Mouse (Mus musculus): ENCODE measurements around the gene Washc2. TPM values are rescaled to one million over a fixed set of nuclear protein-coding genes. Genes with fewer than 3 reads are reported as not detected.
A peak's percentile ranks its signal among the peaks of the same experiment; 100 is the strongest.
"Not testable (repeated sequence)": the region's sequence is repeated elsewhere in the genome, so short reads cannot be mapped to it uniquely, and the experiment has no call there.

Washc2 gene
- 10 to 100 TPM; 90.7 to 91.8 TPM for total RNA-seq (2021)
- long read RNA-seq, experiment 1, full-length matches to known transcripts: 29 of 83 reads
- long read RNA-seq, experiment 1, partial matches to known transcripts: 30 of 83 reads
- long read RNA-seq, experiment 1, other reads (novel, unspliced or antisense): 24 of 83 reads
- long read RNA-seq, experiment 2, full-length matches to known transcripts: 19 of 75 reads
- long read RNA-seq, experiment 2, partial matches to known transcripts: 22 of 75 reads
- long read RNA-seq, experiment 2, other reads (novel, unspliced or antisense): 34 of 75 reads

DNA sequence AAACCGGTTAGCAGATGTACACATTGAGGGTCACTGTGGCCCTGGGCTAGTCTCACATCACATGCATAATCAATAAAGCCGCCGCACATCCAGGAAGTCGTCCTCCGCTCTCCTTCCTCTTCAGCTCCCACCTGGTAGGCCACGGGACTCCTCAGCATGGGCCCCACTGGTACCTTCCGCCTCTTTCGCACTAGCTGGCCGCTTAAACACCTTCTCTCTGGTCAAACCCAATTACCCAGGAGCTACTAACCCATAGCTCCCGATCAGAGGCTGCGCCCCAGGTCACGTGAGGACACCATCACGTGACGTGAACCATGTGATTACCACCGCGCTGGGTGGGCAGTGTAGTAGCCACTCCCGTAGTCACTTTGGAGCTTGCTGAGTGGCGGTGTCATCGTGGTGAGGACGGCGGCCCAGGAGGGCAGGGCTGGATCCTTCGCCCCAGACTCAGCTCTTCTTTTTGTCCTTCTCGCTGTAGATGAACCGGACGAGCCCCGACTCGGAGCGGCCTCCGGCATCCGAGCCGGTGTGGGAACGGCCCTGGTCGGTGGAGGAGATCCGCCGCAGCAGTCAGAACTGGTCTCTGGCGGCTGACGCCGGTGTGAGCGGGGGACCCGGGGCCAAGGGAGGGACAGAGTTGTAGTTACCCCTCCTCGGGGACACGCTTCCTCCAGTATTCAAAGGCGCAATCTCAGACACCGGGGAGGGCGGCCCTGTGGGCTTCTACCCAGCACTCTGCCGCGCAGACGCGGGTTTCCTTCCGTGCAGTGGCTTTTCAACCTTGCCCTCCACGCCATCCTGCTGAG lies at the start of gene Washc2:
Gene Washc2, plus strand, starts transcription at position 310 of the 806 bp plus-strand sequence.
- DNase-seq (ENCODE audit: low spot score in 2 of 2): peak; percentile 92 to 96

DNA sequence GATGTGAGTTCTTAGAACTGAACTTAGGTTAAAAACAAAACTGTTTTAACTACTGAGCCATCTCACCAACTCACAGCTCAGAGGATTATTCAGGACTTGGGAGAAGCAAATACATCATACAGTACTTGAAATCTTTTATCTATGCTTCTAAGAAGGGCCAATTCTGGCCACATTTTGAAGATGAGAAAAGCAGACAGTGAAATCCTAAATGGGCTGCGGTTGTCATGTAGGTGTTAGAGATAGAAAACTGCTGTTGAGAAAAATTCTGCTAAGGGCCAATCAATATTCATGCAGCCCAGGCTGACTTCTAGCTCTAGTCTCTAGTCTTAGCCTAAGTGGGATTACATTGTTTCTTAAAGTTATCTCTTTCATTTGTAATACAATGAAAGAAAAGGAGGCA lies 41.5 kb upstream of the Washc2 start:
- no peak for DNase-seq (ENCODE audit: low spot score in 2 of 2)

DNA sequence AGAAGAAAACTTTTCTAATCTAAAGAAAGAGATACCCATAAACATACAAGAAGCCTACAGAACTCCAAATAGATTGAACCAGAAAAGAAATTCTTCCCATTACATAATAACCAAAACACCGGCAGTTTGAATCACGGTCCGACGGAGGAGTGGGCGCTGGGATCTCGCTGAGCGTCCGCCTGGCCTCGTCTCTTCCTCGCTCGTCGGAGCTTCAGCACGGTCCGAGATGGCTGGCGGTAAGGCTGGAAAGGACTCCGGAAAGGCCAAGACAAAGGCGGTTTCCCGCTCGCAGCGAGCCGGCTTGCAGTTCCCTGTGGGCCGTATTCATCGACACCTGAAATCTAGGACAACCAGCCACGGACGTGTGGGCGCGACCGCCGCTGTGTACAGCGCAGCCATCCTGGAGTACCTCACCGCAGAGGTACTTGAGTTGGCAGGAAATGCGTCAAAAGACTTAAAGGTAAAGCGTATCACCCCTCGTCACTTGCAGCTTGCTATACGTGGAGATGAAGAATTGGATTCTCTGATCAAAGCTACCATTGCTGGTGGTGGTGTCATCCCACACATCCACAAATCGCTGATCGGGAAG lies 34.2 kb upstream of the Washc2 start:
- not testable (repeated sequence) for DNase-seq (ENCODE audit: low spot score in 2 of 2)

DNA sequence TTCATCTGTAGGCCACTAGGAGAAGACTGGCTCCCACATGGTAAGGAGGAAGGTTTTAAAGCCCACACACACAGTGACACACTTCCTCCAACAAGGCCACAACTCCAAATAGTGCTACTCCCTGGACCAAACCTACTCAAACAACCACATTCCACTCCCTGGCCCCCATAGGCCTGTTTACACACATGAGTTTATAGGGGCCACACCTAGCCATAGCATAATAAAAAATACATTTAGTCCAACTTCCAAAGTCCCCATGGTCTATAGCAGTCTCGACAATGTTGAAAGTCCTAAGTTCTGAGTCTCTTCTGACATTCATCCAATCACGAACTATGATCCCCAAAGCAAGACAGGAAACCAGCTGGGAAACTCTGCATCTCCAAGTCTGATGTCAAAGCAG lies 29.5 kb upstream of the Washc2 start:
- no peak for DNase-seq (ENCODE audit: low spot score in 2 of 2)

DNA sequence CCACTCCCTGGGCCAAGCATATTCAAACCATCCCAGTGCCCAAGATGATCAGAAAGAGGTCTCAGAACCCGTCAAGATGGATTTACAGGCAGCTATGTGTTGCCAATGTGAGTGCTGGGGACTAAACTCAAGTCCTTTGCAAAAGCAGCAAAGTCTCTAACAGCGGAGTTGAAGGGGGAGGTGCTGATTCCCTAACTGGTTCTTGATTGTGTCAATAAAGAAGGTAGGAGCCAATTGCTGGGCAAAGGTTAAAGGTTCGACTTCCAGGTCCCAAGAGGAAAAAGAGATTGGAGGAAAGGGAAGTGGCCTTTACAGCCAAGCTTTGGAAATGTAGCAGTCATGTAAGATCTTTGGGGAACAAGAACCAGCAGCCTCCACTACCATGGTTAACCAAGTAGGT lies 27.1 kb upstream of the Washc2 start:
- DNase-seq (ENCODE audit: low spot score in 2 of 2): no peak

DNA sequence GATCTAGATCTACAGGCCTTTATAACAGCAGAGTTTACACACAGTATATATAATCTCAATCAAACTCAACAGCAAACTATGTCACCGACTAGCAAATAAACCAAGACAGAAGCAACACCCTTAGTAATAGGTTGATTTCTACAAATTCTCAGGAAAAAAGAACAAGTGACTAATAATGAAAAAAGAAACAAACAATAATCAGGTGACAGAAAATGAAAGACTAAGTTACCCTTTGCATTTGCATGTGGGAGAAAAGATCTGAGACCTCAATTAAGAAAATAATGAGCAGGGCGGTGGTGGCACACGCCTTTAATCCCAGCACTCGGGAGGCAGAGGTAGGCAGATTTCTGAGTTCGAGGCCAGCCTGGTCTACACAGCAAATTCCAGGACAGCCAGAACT lies 24.3 kb upstream of the Washc2 start:
- no peak for DNase-seq (ENCODE audit: low spot score in 2 of 2)

DNA sequence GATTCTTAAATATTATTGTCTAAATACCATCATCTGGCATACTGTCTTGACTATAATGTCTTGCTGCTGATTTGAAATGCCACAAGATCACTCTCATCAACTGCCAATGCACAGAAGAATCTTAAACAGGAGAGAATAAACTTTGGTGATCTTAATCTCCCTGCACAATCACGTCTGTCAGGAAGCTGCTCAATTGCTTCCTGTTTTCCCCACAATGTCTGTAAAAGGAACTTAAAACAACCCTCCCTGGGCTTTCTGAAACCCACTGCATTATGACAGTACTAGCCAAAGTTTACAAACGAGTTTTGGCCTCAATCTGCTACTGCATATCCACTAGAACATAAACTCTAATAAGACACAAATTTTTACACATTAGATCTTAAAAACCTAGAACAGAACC lies 21.4 kb upstream of the Washc2 start:
- no peak for DNase-seq (ENCODE audit: low spot score in 2 of 2)

DNA sequence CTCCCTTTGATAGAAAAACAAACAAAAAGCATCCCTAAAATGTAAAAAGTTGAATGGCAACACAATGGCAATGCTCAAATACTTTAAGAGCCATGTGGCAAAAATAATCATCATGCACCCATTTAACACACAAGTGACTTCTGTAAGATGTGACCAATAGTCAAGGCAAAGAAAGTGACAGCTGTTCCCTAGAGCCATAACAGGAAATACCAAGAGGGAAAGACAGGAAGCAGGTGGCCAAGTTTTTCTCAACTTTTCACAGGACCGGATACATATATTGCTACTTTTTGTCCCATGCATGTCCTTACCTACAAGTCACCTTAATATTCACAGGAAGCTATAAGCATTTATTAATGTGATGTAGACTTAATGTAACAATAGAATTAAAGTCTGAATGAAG lies 18.4 kb upstream of the Washc2 start:
- DNase-seq (ENCODE audit: low spot score in 2 of 2): no peak

DNA sequence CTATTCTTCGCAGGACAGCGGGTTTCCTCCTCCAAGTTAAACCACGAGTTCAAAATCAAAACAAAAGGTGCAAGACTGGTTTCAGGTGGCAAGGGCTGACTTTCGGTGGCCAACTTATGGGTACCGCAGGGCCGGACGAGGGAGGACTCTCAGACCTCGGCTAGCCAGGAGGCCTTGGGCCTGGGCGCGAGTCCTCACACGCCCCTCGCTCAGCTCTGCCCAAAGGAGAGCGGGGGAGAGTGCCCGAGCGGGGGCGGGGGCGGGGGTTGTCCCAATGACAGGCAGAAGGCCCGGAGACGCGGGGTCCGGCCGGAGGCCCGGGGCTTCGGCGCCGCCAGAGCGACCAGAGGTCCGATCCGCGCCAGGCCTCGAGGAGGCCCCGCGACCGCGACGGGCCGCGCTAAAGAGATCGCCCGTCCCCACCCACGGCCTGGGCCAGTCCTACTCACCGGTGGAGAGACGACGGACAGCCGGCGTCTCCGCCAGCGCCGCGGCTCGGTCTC lies 15.0 kb upstream of the Washc2 start:
- DNase-seq (ENCODE audit: low spot score in 2 of 2): no peak

DNA sequence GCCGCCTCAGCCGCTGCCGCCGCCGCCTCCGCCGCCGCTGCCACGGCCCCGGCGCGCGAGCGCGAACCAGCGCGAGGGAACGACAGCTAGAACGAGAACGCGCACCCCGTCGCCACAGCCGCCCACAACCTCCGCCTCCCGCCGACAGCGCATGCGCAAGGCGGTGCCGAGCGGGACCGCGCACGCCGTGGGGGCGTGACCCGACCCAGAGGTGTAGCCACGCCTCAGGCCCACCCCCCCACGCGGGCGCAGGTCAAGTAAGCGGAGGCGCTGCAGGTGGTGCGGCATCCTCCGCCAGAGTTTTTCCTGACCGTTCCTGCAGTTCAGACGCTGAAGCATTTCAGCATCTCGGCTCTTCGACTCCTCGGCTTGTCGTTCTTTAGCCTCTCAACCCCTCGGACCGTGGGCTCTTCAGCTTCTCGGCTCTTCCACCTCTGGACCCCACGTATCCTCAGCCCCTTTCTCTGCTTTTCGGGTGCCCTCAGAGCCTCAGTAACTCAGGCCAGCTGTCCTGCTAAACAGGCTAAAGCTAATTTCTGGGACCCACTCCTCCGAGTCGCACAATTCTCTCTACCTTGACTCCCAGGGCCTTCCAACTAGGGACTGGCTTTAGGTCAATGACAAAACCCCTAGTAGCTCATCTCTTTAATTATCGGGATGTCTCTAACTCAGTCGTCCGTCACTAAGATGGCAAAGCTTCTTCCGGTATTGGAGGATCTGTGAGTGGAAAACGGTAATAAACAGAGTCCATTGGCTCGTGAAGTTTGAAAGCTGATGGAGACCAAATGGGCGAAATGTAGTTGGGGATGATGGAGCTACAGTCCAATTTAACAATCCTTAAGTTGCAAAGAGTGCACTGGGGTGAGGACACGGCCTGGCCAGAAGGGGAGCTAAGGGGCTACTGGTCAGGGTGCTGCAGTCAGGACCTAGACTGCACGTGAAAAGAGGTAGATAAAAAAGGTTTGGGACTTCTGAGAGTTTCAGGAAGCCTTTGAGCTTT lies 14.1 kb upstream of the Washc2 start, which contains the start of gene Tmcc1:
Gene Tmcc1, minus strand, starts transcription at position 93 of the 1,000 bp plus-strand sequence.
- peak; percentile 98 to 99 for DNase-seq (ENCODE audit: low spot score in 2 of 2)

DNA sequence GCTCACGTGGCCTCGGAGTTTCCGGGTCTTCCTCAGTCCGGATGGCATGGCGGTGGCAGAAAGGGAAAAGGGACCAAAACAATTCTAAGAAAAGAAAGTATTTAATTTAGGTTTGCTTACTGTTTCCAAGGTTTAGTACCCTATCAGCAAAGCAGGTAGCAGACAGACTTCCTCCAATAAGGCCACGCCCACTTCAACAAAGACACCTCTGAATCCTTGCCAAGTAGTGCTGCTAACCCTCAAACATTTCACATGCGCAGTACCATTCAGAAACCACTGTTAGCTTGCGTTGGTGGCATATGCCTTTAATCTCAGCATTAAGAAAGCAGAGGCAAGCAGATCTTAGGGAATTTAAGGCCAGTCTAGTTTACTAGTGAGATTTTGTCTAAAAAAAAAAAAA lies 12.0 kb upstream of the Washc2 start:
- no peak for DNase-seq (ENCODE audit: low spot score in 2 of 2)

DNA sequence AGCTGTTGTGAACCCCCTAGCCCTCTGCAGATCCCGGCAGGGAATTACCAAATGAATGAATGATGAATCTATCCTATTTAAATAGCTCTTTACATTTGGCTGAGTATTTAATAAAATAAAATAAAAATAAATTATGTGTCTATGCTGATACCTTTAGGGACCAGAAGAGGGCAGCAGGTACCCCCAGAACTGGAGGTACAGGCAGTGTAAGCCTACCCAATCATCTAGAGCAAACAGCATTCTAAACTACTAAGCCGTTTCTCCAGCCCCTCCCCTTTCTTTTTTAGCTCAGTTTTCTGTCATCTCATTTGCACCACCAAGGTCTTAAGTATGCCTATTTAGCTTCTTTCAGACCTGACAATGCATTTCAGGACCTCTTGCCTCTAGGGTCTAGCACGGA lies 9.7 kb upstream of the Washc2 start:
- no peak for DNase-seq (ENCODE audit: low spot score in 2 of 2)

DNA sequence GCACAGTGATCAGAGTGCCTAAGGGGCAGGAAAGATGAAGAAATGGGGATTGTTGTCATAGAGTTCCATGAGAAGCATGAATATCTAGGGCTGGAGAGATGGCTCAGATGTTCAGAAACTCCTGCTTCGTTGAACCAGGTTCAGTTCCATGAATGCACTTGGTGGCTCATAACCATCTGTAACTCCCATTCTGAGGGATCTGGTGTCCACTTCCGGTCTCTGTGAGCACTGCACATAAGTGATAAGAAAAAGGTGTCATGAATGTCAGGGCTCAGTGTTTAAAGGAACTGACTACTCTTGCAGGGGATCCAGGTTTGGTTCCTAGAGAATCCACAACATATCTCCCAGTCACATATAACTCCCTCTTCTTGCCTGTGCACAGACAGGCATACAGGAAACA lies 8.2 kb upstream of the Washc2 start:
- DNase-seq (ENCODE audit: low spot score in 2 of 2): no peak

DNA sequence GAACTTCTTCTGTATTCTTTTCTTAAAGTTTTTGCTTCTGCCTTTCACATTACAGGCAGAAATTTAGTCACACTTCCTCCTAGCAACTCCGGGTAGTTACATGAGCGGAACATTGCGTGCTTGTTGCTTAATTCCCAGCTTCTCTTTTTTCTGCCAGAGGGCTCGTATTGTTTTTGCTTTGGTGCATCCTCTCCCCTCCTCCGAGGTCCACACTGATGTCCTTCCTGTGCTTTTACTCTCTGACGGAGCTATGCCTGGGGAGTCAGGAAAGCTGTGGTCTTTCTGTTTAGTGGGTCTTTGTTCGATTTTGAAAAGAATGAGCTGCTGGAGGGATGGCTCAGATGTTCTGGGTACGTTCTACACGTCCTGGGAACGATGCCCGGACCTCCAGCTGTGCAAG lies 19.9 kb downstream of the Washc2 start:
- no peak for DNase-seq (ENCODE audit: low spot score in 2 of 2)

DNA sequence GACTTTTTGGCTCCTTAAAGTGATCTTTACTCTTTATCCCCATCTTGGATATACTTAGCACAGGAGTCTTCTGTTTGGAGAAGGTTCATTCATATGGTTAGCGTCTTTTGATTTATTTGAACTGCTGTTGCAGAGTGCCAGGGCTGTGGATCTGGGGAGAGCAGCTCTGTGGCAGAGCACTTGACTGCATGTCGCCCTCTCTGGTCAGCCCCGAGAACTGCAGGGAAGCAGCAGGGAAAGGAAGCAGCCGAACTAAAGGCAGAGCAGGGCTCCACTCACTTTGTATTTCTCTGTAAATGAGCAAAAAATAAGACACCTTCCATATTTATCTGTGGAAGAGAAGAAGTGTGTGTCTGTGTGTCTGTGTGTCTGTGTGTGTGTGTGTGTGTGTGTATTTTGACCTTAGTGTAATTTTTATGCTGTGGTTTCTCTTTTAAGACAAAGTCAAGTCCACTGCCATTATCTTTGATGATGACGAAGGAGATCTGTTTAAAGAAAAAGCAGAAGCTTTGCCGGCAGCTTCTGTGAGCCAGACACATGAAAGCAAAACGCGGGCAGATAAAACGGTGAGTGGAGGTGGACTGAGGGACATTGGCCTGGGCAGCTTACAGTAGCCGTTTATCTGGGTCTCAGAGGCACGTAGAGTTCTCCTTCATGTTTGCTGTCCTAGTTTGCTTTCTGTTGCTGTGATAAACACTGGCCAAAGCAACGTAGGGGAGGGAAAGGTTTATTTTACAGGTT lies 21.1 kb downstream of the Washc2 start:
- DNase-seq (ENCODE audit: low spot score in 2 of 2): peak; percentile 59 to 77

DNA sequence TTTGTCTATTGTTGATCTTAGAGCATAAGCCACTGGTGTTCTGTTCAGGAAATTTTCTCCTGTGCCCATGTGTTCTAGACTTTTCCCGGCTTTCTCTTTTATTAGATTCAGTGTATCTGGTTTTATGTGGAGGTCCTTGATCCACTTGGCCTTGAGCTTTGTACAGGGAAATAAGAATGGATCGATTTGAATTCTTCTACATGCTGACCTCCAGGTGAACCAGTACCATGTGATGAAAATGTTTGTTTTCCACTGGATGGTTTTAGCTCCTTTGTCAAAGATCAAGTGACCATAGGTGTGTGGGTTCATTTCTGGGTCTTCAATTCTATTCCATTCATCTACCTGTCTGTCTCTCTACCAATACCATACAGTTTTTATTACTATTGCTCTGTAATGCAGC lies 27.0 kb downstream of the Washc2 start:
- DNase-seq (ENCODE audit: low spot score in 2 of 2): not testable (repeated sequence)

DNA sequence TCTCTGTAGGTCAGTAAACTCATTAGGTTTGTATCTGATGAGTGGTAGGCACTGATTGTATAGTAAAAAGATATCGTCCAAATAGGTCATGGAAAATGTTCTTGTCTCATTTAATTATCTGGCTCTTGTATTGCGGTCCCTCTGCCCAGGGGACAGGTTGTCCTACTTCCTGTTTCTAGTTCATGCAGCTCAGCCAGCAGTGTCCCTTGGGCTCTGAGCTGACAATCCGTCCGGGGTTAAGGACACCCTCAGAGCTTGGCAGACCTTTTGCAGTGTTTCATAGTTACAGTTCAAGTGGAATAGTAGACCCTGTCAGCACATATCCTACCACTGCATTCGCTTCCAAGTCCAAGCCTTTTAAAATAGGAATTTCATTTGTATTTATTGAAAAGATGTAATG lies 27.5 kb downstream of the Washc2 start:
- no peak for DNase-seq (ENCODE audit: low spot score in 2 of 2)

DNA sequence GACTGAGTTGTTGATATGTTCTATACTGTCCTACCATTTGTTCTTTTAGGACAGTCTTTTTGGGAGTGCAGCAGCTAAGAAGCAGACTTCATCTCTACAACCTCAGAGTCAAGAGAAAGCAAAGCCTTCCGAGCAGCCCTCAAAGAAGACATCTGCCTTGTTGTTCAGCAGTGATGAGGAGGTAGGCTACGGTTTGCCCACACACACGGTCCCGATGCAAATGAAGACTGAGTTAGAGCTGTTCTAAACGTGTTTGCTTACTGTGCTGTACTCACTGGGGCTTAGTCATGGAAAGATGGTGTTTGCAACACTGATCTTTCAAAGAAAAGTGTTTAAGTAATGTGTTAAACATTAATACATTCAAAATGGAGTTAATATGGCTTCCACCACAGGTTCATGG lies 30.2 kb downstream of the Washc2 start:
- no peak for DNase-seq (ENCODE audit: low spot score in 2 of 2)

DNA sequence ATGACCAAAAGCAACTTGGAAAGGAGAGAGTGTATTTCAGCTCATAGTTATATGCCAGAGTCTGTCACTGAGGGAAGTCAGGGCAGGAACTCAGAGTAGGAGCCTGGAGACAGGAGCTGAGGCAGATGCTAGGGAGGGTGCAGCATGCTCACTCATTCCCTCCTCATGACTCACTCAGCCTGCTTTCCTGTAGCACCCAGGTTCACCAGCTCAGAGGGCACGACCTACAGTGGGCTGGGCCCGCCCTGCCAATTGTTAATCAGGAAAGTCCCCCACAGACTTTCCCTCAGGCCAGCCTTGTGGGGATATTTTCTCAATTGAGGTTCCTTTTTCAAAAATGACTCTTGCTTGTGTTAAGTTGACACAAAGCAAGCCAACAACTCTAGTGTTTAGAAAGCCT lies 32.5 kb downstream of the Washc2 start:
- no peak for DNase-seq (ENCODE audit: low spot score in 2 of 2)

DNA sequence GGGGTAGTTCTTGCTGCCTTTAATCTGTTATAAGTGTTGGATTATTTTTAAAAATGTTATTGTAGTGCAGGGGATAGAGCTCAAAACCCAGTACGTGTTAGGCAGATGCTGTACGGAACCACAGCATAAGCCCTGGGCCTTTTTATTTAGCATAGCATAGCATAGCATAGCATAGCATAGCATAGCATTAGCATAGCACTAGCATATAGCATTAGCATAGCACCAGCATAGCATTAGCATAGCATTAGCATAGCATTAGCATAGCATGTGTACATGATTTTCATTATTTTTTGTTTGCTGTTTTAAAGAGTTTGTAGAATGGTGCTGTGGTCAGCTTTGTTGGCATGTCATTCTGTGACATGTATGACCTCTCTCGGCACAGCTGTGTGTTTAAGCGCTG lies 51.8 kb downstream of the Washc2 start:
- no peak for DNase-seq (ENCODE audit: low spot score in 2 of 2)
